Mouse (Mus musculus) left cerebral cortex, postnatal 10 days (tissue): ENCODE measurements around the gene Ncan. TPM values are rescaled to one million over a fixed set of nuclear protein-coding genes. Genes with fewer than 3 reads are reported as not detected.

Source experiments
- DNase-seq, 2 experiments: peaks; one replicate each; pipeline ENCODE4 v3.0.0; 2021 to 2022; ENCODE audit warnings: low spot score in 2 of 2, mixed read lengths in 1 of 2; ENCODE audit errors: extremely low spot score in 1 of 2
- intact Hi-C: fragments of 180-260 bp; cut with DNase I; formaldehyde crosslinking; loops from one replicate; pipeline ENCODE4 v1.15.1; 2025
- total RNA-seq, 2 experiments: library from RNA; stranded (reverse); gene quantifications; 2 replicates each; pipeline ENCODE4 v1.2.3; 2021

Ncan gene
- total RNA-seq, result 100 to 1,000 TPM; 392 to 416 TPM

DNA sequence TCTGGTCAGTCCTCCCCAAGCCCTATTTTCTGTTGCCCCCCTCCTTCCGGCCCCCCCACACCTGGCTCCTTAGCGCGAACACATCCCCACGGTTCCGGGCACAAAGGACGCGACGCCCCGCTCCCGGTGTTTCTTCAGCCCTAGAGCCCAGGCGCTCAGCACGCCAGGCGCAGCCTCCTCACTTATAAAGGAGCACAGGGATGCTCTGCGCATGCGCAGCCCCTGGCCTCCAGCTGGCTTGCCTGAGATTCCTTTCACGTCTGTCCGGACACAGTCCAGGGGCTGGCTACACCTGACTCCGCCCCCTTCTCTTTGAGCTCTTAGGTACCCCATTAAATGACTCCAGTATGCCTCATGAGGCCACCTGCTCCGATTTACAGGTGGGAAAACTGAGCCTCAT lies at the start of gene Ncan:
Gene Ncan (minus strand): TSS at position 207 of the 400 bp plus-strand sequence.
- intact Hi-C loops, result no loop called here

DNA sequence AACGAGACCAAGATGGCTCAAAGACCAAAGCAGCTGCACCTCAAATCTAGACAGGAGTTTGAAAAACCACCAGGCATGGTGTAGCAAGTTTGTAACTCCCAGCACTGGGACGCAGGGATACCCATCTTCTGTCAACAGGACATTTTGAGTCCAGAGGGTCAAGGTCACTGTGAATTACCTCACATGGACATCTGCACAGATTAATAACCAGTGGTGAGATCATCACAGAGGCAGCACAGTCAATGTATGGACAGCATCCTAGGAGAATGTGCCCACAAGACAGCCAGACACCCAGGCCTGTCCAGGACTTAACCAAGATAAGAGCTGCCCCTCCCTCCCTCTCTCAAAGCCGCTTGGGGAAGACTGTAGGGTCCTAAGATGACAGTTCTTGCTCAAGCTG lies 49.4 kb upstream of the Ncan start:
- intact Hi-C loops, result no loop called here
- no peak for DNase-seq

More for the DNA sequence above, at the start of gene Ncan:
- peak; percentile 92 for DNase-seq

DNA sequence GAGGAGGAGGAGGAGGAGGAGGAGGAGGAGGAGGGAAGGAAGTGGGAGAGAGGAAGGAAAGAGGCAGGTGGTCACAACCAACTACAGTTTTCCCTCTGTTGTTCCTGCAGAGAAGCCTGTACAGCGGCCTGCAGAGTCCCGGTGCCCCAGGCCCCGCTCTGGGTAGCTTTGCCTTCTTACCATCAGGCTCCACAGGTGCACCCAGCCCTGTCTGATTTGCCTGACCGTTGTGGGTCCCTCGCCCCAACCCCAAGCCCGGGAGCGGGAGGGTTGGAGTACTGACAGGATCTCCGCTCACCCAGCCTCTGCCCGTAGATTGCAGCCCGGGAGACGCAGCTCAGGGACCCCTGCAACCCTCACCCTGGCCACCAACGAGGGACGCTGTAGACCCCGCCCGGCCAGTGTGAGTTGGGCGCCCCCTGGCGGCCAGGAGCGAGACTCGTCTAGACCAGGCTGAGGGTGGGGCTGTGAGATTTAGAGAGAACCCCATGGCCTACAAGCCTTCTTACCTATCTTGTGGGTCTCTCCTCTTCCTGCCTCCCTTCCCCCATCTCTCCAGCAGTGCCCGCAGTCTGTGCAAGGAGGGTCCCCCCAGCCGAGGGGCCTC lies 45.9 kb upstream of the Ncan start:
- intact Hi-C loops, result loop anchor here (5.0 to 10.0 kb wide), 3 partner anchors 34 to 252 kb away; partner anchors contain the start of gene Nr2c2ap
- peak in 1 of 2 experiments; percentile 75 for DNase-seq

DNA sequence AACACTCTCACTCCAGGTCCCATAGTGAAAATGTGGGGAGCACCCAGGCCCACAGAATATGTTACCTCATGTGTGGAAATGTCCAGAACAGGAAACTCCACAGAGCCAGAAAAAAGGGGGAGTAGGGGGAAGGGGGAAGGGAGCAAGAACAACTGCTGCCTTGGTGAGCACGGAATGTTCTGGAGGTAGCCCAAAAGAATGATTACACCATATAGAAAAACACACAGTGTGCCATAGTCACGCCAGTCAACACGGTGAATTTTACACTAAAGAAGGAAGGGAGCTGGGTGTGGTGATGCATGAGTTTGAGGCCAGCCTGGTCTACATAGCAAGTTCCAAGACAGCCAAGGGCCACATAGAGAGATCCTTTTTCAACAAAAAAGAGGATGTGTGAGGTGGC lies 42.6 kb upstream of the Ncan start:
- no peak for DNase-seq
- intact Hi-C loops, result loop anchor here (10.0 kb wide), 1 partner anchor 249 kb away; no protein-coding TSS in a partner anchor

DNA sequence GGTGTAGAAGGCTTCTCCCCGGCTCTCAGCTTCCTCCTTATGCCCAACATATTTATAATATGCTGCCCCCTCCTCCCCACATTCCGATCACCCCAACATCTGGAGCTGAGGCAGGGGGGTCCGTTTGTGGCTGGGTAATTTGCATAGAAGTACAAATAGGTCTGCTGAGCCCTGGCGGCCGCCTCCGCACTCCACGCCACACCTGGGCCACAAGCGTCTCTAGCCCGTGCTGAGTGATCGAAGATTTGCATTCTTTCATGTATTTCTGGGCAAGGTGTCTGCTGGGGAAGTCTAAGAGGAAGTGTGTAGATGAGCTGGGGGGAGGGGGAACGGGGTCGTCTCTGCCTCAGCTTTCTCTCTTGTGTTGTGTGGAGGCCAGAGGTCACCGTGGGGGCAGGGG lies 39.3 kb upstream of the Ncan start:
- intact Hi-C loops, result loop anchor here (10.0 kb wide), 1 partner anchor 245 kb away; no protein-coding TSS in a partner anchor
- DNase-seq, result no peak

DNA sequence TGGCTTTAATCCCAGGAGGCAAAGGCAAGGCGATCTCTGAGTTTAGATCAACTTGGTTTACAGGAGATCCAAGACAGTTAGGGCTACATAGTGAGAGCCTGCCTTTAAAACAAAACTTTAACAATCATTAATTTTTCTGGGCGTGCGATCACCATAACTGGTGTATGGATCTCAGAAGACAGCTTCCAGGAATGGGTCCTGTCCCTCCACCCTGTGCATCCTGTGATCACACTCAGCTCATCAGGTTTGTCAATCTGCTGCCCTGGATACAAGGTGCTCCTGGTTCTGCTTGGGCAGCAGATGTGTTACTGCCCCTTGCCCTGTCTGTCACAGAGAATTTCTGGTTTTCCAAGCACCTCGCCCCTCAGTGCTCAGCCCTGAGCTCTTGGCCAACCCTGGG lies 38.5 kb upstream of the Ncan start:
- intact Hi-C loops, result no loop called here
- no peak for DNase-seq

DNA sequence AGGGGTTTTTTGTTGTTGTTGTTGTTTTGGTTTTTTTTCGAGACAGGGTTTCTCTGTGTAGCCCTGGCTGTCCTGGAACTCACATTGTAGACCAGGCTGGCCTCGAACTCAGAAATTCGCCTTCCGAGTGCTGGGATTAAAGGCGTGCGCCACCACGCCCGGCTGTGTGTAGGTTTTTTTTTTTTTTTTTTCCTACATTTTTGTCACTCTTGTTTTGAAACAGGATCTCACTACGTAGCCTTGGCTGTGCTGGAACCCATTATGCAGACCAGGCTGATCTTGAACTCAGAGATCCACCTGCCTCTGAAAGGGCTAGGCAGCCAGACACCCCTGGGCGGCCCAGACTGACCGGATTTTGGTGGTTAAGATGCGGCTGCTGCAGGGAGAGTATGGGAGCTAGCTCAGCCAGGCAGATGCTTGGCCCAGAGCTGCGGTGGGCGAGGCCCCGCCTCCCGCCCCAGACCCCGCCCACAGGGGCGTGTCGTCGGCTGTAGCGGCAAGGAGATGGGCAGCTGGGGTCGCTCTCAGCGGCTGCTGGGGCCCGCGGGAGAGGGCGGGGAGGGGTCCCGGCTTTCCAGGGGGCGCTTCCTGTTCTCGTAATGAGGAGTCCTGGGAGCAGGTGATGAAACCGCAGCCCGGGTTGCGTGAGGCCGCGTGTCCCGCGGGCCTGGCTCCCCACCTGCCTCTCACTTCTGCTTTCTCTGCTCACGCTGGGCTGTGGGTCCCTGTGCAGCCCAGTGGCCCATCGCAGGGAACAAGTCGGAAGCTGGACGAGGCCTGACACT lies 37.6 kb upstream of the Ncan start:
- intact Hi-C loops, result no loop called here
- peak; percentile 38 to 83 for DNase-seq

DNA sequence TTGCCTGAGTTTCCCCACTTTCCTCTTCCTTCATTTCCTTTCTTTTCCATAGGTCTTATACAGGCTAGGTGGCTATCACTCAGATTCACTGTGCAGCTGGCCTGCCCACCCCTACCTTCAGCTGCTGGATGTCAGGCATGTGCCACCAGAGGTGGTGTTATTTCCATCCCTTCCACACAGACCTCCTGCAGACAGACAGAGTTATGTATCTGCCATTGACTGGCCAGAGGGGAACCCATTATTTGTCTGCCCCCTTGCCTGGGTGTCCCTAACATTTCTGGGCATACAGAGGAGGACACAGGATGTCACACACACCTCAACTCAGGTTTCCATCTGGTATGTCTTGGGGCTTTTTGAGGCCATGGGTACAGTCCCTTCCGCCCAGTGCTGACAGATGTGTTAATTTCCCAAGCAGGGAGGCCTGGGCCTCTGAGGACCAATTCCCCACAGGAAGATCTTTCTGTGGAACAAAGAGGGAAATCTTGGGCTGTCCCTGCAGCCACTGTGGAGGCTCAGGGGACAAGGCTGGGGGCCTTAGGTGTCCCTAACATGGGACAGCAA lies 36.6 kb upstream of the Ncan start:
- intact Hi-C loops, result no loop called here

DNA sequence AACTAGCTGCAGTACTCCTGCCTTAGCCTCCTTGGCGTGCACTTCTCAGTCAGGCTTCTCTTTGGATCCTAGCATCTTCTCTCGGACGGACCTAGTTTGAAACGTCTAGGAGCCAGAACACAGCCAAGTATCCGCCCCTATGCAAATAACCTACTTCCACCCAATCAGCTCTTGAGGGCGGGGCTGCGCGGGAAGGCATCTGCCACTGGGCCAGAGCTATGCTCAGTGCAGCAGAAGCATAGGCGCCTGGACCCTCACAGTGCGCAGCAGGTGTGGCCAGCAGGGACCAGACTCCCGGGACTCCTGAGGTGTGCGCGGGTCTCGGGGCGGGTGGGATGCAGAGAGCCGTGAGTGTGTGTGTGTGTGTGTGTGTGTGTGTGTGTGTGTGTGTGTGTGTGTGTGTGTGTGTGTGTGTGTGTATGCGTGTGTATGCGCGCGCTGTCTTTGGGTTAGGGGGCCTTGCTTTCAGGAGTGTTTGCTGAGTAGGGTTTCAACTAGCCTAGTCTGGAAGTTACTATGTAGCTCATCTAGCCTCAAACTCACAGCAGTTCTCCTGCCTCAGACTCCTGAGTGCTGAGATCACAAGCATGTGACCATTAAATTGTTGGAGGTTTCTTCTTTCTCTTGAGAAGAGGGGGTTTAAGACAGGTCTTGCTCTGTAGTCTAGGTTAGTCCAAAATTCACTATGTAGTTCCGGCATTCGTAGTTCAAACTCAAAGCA lies 32.0 kb upstream of the Ncan start:
- DNase-seq, result peak; percentile 55 to 86
- intact Hi-C loops, result no loop called here

More for the DNA sequence above, 36.6 kb upstream of the Ncan start:
- no peak for DNase-seq

DNA sequence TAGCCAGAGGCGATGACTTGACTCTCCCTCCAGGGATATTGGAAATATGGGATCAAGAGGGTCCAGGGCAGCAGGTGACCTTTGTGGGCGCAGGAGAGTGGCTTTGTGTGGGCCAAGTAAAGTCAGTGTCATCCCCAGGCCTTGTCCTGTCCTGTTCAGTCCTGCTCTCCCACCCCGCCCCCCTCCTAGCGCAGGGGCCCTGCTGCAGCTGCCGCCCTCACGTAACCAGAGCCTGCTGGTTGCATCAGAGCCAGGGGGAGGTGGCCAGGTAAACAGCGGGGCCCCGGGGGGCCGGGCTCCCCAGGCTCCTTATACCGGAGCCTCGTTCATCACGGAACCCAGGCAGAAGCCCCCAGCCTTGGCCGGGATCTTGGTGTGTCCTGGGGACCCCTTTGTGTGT lies 29.5 kb upstream of the Ncan start:
- no peak for DNase-seq
- intact Hi-C loops, result no loop called here

DNA sequence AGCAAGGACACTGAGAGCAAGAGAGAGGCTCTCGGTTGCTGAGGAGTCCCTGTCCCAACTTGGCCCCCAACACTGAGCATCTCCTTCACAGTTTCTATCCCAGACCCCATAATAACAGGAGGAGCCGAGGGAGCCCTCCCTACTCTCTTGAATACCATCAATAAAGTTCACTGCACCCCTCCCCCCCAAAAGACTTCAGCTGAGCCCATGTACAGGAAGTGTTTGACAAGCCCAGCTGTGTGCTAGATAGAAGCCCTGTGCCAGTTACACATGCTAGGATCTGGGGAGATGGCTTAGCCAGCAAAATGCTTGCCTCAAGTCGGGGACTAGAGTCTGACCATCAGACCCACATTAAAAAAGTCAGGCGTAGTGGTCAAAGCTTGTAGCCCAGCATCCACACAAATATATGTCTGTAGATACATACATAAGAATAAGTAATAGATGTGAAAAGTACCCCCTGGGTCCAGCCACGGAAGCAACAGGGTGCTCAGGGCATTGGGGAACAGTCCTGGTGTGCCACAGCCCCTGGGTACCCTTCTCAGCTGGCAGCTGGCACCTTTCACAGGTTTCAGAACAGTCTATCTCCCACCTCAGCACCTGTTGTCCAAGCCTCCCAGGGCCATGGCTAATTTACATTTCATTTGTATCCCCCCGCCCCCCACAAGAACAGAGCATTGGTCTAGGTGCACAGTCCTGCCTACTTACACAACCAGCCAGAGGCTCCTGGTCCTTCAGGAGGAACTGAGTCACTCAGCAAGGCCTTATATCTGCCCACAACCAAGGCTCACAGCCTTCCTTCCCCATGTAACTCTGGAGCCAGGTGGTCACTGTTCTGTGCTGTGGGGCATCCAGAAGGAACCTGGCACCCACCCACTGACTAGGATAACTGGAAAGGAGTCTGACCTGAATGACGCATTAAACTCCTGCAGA lies 27.3 kb upstream of the Ncan start:
- intact Hi-C loops, result no loop called here

DNA sequence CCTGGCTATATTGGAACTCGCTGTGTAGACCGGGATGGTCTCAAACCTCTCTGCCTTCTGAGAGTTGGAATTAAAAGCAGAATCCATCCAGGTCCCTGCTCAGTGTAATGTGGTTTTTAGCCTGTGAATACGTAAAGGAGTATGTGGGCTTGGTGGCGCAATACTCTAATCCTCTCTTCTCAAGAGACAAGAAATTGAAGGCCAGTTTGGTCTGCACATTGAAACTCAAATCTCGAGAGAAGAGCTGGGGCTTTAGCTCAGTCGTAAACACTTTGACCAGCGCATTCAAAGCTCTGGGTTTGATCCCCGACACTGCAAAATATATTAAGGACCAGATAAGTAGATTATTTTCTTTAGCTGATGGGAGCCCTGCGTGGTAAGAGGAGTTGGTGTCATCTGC lies 19.3 kb upstream of the Ncan start:
- intact Hi-C loops, result no loop called here
- no peak for DNase-seq

More for the DNA sequence above, 27.3 kb upstream of the Ncan start:
- no peak for DNase-seq

DNA sequence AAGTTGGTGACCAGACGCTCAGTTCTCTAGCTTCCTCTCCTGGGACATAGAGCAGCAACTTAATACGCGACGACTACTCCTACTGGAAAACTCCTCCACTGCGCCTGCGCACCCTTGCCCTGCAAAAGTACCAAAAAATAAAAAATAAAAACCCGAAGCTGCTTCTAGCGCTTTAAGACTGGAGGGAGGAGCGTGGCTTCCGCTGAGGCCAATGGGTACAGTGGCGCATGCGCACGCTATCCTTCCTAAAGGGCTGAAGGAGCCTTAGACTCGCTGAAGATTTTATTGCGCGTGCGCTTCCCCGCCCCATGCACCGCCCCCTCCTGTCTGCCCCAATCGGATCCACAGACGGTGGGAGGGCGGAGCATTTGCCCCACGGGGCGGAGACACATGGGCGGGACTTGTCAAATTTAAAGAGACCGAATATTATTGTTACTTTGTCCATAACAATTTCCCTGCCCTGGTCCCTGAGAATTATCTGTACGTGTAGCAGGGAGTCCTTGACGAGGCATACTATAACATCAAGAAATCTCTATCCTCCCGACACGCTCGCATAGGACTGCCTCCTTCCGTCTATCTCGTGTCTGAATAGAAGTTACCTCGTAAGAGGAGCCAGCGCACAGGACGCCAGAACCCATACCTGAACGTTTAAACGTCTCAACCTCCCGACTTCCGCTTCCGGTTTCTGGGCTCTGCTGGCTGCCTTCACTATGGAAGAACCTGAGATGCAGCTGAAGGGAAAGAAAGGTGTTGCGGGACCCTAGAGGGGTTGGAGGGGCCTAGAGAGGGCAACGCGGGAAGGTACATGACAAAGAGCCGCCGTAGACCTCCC lies 18.6 kb upstream of the Ncan start, which contains the start of the genes Rfxank, Borcs8 and Mef2b:
Gene Rfxank (minus strand): TSS at position 129 of the 832 bp plus-strand sequence.
Gene Borcs8 (plus strand): TSS at position 474 of the 832 bp plus-strand sequence.
Gene Mef2b (plus strand): TSS at position 686 of the 832 bp plus-strand sequence.
- intact Hi-C loops, result no loop called here
- DNase-seq, result peak; percentile 97 to 99

DNA sequence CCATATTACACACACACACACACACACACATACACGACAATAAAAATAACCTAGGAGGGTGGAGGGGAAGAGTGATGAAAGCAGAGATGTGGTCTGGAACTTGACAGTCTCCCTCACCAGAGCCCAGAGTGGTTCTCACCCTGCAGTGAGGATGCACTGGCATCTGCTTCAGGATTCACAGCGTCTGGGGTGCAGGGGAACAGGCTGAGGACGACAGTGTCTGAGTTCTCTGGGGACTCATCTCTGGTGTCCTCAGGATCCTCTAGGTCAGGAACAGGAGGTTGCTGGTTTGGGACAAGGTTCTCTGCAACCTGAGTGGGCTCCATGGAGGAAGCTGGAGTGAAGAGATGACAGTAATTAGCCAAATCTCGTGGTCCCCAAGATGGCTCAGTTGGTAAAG lies 17.2 kb upstream of the Ncan start:
- intact Hi-C loops, result no loop called here
- no peak for DNase-seq

DNA sequence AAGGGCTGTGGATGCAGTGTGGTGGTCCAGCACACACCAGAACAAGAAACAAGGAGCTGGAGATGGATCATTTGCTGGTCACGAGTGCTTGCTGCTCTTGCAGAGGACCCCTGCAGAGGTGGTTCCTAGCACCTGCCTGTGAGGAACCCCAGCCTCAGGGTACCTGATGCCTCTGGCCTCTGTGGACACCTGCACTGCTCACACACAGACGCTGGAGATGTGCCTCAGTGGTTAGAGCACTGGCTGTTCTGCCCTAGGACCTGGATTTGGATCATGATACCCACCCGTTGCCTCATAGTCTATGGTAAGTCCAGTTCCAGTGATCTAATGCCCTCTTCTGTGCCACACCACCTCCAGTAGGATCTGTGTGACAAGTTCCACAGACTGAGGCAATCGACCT lies 15.9 kb upstream of the Ncan start:
- DNase-seq, result no peak
- intact Hi-C loops, result no loop called here

DNA sequence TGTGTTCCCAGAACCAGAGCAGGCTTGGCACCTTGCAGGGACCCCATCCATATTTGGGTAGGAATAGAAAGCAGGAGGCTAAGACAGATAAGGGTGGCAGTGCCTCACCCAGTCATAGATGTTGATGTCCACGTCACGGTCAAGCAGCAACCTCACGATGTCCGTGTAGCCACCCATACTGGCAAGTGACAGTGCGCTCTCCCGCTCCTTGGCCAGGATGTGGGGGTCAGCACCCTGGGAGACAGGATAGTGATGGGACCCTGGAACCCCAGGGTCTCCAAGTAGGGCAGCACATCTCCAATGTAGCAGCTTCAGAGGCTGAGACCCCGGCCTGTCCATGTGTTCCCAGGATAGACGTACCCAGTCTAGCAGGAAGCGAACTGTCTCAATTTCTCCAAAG lies 14.3 kb upstream of the Ncan start:
- no peak for DNase-seq
- intact Hi-C loops, result loop anchor here (5.0 kb wide), 1 partner anchor 32 kb away; no protein-coding TSS in a partner anchor

DNA sequence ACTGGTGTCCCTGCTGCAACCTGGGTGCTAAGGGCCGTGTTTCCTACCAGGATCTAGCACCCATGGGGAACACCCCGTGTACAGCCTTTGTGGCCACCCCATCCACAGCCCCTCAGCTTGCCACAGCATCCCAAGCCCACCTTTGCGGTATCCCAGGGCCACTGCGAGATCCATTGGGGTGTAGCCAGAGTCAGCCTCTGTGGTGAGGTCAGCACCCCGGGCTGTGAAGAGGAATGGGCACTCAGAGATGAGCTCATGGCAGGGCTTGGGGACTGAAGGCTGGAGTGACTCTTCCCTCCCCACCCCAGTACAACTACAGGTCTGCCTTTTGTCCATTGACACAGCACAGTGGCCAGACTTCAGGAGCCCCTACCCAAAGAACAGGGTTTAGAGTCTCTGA lies 13.4 kb upstream of the Ncan start:
- intact Hi-C loops, result loop anchor here (5.0 kb wide), 1 partner anchor 33 kb away; no protein-coding TSS in a partner anchor
- no peak for DNase-seq
